Mouse (Mus musculus) liver, adult 2 months (tissue): ENCODE results near the gene Fcgrt.

Source experiments
- CTCF ChIP-seq: fragments of 200-500 bp; IDR thresholded peaks from 2 replicates; pipeline ENCODE4 v1.5.1; 2011; ENCODE audit warnings: low read depth, low read length, control low read depth
- POLR2A ChIP-seq: fragments of 200-500 bp; IDR thresholded peaks from 2 replicates; pipeline ENCODE4 v1.6.1; 2011; ENCODE audit warnings: low read length, control low read depth; ENCODE audit not compliant: insufficient read depth; ENCODE audit errors: extremely low read depth

- TF ChIP-seq POLR2A (peak; percentile 93), CTCF (no peak)
Observed at GRCm38 (mm10) chr7:45053931-45054510, 49.6 kb downstream of the Fcgrt start.
